Mouse (Mus musculus) megakaryocyte-erythroid progenitor cell, adult 5 weeks (primary cell): ENCODE results near the gene Fchsd2. TPM values are rescaled to one million over a fixed set of nuclear protein-coding genes. Genes with fewer than 3 reads are reported as not detected.

Experiments used
- polyA plus RNA-seq: library from polyadenylated mRNA; stranded (reverse); fragments of >175 nt; gene quantifications from 2 replicates; pipeline ENCODE4 v1.2.3, GENCODE M21; 2012

Gene Fchsd2
- 16.6 and 17.1 TPM in 2 replicates for polyA plus RNA-seq

GRCm38 (mm10) chr7:101092618-101093017, at the start of gene Fchsd2:
TSS of gene Fchsd2 (plus strand) at chr7:101092863.

DNA sequence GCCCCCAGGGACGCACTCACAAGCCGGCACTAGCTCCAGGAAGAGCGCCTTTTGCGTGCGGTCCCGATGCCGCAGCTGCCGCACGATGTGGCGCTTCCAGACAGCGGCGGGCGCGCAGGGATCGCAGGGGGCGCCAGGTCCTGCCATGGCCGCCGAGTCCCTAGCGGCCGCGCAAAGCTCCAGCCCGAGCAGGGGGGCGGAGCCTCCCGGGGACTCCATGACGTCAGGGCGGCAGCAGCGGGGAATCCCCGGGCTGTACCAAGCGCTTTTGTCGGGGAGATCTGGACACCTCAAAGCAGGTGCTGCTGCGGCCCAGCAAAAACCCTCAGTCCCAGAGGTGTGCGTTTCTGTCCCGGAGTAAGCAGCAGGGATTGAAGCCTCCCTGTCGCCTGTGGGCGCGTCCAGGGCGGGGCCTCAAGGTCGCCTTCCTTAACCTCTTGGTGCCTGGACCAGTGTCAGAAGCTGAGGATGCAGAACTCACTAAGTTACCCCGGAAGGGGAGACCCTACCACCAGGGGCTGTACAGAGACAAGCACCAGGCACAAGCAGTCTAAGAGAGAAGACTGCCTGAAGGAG, 209.3 kb downstream of the Fchsd2 start, which contains the start of gene Atg16l2:
Gene Atg16l2 (minus strand): TSS at position 371 of the 576 bp plus-strand sequence.

DNA sequence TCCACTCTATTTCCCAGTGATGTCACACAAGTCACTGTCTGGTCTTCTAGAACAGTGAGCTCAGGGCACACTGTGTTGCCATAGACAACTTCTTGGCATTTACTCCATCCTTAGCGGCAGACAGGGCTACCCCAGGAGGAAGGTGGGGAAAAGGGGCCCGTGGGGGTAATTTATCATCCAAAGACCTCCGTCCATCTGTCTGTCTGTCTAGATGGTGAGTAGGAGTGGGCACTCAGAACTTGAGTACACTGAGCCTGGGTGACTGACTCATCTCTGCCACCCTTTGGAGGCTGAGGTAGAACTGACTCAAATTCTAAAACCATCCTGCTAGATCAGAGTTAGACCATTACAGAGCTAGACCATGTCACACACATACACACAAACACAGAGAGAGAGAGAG, 224.4 kb downstream of the Fchsd2 start, which contains the start of gene Stard10:
Gene Stard10 (plus strand): TSS at position 73 of the 400 bp plus-strand sequence.

Other genes starting within 250 kb of the Fchsd2 start
- 34.7 and 41.1 TPM in 2 replicates for gene Relt, start 229.4 kb upstream of the Fchsd2 start, polyA plus RNA-seq
- 1.4 and 1.8 TPM in 2 replicates for gene Arhgef17, start 160.8 kb upstream of the Fchsd2 start, polyA plus RNA-seq
- 1.0 and 1.1 TPM in 2 replicates for gene P2ry6, start 118.2 kb upstream of the Fchsd2 start, polyA plus RNA-seq
- 9.6 and 10.8 TPM in 2 replicates for gene P2ry2, start 80.0 kb upstream of the Fchsd2 start, polyA plus RNA-seq
- gene Atg16l2, start 209.4 kb downstream of the Fchsd2 start, polyA plus RNA-seq, result 16.9 and 19.9 TPM in 2 replicates
- gene Stard10, start 224.2 kb downstream of the Fchsd2 start, polyA plus RNA-seq, result 419 and 496 TPM in 2 replicates